Mouse (Mus musculus) kidney, adult 2 months (tissue): ENCODE results near the gene Nktr. TPM values are rescaled to one million over a fixed set of nuclear protein-coding genes. Genes with fewer than 3 reads are reported as not detected.
A peak's percentile ranks its signal among the peaks of the same experiment; 100 is the strongest.

Experiments
- DNase-seq: peaks from one replicate; pipeline ENCODE4 v3.0.0; 2021
- H3K27ac ChIP-seq: fragments of 200-500 bp; 2 replicates; pipeline ENCODE4 v1.5.1; 2012; ENCODE audit warnings: low read depth, low read length, control low read depth, inconsistent platforms; ENCODE audit not compliant: insufficient read depth
- H3K27me3 ChIP-seq: fragments of 200-500 bp; replicated peaks from 2 replicates; pipeline ENCODE4 v1.6.1; 2012; ENCODE audit warnings: mild to moderate bottlenecking, moderate library complexity, low read length, inconsistent platforms; ENCODE audit not compliant: control insufficient read depth, insufficient read depth
- H3K36me3 ChIP-seq: fragments of 200-500 bp; 2 replicates; pipeline ENCODE4 v1.6.1; 2012; ENCODE audit warnings: mild to moderate bottlenecking, moderate library complexity, low read length, inconsistent platforms; ENCODE audit not compliant: control insufficient read depth, insufficient read depth
- H3K4me1 ChIP-seq: fragments of 200-500 bp; 2 replicates; pipeline ENCODE4 v1.6.1; 2011; ENCODE audit warnings: low read length; ENCODE audit not compliant: control insufficient read depth, insufficient read depth
- H3K4me3 ChIP-seq: fragments of 200-500 bp; 2 replicates; pipeline ENCODE4 v1.5.1; 2011; ENCODE audit warnings: mild to moderate bottlenecking, low read depth, low read length, control low read depth; ENCODE audit not compliant: insufficient read depth
- CTCF ChIP-seq: fragments of 200-500 bp; conservative IDR thresholded peaks from 2 replicates; pipeline ENCODE4 v1.5.1; 2011; ENCODE audit warnings: low read depth, mild to moderate bottlenecking, control low read depth, low read length, moderate library complexity, mixed read lengths; ENCODE audit not compliant: insufficient read depth, insufficient read length
- POLR2A ChIP-seq: fragments of 200-500 bp; IDR thresholded peaks from one replicate; pipeline ENCODE4 v1.6.1; 2011; ENCODE audit warnings: low read depth, low read length, control low read depth
- WGBS: fragments of 180-500 bp; shearing (Covaris S2); methylation state at CpG from one replicate; pipeline ENCODE4 v1.1.7; 2018; 5-methylcytosine and 5-hydroxymethylcytosine counted together
- polyA plus RNA-seq: library from polyadenylated mRNA; depleted of rRNA; stranded (reverse); fragments of >200 nt; gene quantifications from 2 replicates; pipeline ENCODE4 v1.2.3, GENCODE M21; 2012

Nktr gene
- polyA plus RNA-seq, 1 experiment = 24.8 TPM

DNA sequence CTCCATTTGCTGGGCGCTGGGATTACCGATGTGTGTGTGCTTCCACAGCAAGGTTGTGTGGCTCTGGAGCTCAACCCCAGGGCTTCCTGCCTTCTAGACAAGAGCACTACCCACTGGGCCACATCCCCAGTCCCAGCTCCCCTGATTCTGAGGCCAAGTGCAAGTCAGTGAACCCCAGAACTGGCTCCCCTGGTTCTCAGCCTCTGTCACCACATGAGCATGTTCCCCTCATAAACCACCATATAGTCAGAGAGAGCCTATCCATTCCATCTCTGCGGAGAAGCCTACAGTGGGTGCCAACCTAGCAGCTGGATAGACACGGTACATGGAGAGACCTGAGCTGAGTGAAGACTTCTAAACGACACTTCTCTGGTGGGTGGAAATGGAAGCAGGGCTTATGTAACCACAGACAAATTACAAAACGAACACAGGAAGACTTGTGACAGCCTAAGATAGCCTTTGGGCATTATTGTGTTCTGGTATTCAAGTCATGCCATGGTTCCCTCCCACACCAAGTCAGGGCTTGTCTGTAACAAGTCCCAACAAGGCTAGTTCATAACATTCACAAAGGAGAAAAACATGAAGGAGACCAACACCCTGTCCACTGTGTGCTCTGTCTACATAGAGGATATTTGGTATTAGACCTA is 12.8 kb upstream of the Nktr start:
- peaks cover 11% of the 10 kb centered on the region; the same call in 1 of the 2 replicates for H3K4me1 ChIP-seq
- 81% methylated on average over 6 of the region's 6 CpGs for WGBS
- TF ChIP-seq CTCF = no peak
- TF ChIP-seq POLR2A = no peak
- H3K27ac ChIP-seq = no peak overlapping the region
- DNase-seq = no peak
- H3K36me3 ChIP-seq = no peaks in the 10 kb centered on the region
- no peaks in the 10 kb centered on the region for H3K27me3 ChIP-seq
- no peak overlapping the region for H3K4me3 ChIP-seq

- no peak overlapping the region for H3K4me3 ChIP-seq
- H3K27me3 ChIP-seq = no peaks in the 10 kb centered on the region
- peaks cover 2% of the 10 kb centered on the region for H3K36me3 ChIP-seq
- H3K27ac ChIP-seq = no peak overlapping the region
- 21% methylated on average over 6 of the region's 6 CpGs for WGBS
- no peak for TF ChIP-seq CTCF
- TF ChIP-seq POLR2A = no peak
- peaks cover 19% of the 10 kb centered on the region; the same call in 1 of the 2 replicates for H3K4me1 ChIP-seq
- no peak for DNase-seq
These were observed 11.2 kb upstream of the Nktr start for GRCm38 (mm10) chr9:121707801-121708200.

GRCm38 (mm10) chr9:121708506-121709486 is 10.2 kb upstream of the Nktr start:
- no peak overlapping the region for H3K4me3 ChIP-seq
- H3K27me3 ChIP-seq = no peaks in the 10 kb centered on the region
- WGBS = 49% methylated on average over 7 of the region's 7 CpGs
- no peak for TF ChIP-seq POLR2A
- TF ChIP-seq CTCF = no peak
- H3K36me3 ChIP-seq = peaks cover 2% of the 10 kb centered on the region
- DNase-seq = no peak
- H3K4me1 ChIP-seq = peaks cover 19% of the 10 kb centered on the region; the same call in 1 of the 2 replicates
- no peak overlapping the region for H3K27ac ChIP-seq

DNA sequence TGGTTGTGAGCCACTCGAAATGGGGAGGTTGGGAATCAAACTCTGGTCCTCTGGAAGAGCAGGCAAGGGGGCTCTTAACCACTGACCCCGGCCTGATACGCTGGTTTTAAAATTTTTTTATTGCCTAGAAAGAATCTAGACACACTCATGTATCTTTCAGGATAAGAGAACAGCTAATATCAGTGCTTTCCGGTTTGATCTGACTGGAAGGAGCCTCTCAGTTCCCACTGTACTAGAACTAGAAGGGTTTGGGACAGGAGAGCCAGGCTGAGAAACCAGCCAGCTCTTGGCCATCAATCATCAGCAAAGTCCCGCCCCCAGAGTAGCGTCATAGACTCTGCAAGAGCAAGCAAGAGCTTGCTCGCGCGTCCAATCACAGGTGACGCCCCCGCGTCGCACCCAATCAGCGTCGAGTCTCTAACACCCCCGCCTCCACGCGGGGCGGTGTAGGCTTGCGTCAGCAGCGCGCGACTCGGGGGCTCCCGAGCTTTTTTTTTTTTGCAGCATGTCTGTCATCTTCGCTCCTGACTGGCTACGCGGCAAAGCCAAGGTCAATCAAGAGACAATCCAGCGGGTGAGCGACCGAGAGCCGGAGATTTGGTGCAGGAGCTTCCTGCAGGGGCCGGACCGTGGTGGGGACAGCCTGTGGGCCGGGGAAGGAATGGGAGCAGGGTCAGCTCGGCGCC is 8.9 kb upstream of the Nktr start, which contains the start of gene Ss18l2:
Ss18l2 (plus strand) TSS at position 432 of the 686 bp plus-strand sequence.
- Histone ChIP-seq H3K27me3 (no peaks in the 10 kb centered on the region), H3K4me1 (peaks cover 15% of the 10 kb centered on the region; the same call in 1 of the 2 replicates), H3K36me3 (peaks cover 2% of the 10 kb centered on the region), H3K27ac (peak within 1 kb of the TSS; percentile 85), H3K4me3 (peak within 1 kb of the TSS; percentile 93)
- 5% methylated on average over 37 of the region's 37 CpGs for WGBS
- TF ChIP-seq POLR2A = no peak
- TF ChIP-seq CTCF = no peak
- peak; percentile 99 for DNase-seq

DNA sequence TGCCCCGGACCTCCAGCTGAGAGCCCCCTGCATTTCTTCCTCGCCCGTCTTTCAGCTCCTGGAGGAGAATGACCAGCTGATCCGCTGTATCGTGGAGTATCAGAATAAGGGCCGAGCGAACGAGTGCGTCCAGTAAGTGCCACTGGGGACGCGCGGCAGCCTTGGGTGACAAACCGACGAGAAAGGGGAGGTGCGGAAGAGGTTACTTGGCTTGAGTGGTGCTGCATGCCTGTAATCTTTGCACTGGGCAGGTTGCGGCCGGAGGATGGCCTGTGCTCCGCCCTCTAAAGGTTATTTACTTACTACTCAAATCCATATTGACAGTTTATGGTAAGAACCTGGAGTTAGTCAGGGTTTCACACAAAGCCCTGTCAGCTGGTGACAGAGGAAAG is 8.4 kb upstream of the Nktr start:
- peaks cover 2% of the 10 kb centered on the region for H3K36me3 ChIP-seq
- H3K27me3 ChIP-seq = no peaks in the 10 kb centered on the region
- WGBS = under 1% methylated on average over 18 of the region's 18 CpGs
- H3K27ac ChIP-seq = peak overlapping the region; percentile 85
- H3K4me1 ChIP-seq = peaks cover 12% of the 10 kb centered on the region; the same call in 1 of the 2 replicates
- no peak for TF ChIP-seq CTCF
- TF ChIP-seq POLR2A = no peak
- peak overlapping the region; percentile 93 for H3K4me3 ChIP-seq
- DNase-seq = peak; percentile 69

DNA sequence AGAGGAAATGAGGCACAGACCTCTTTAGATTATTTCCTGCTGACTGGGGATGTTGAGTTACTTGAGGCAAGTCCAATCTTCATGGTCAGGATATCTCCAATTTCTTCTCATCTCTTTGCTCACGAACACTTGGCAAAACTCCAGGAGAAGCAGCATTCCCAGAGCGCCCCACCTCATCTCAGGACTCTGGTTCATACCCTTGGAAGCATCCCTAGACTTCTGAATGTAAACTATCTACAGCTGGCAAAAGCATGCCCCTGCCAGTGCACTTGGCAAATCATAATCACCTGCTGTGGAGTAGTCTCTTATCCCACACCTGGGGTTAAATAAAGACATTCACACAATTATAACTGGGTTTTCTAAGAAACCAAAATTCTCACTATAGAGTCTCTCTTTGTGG is 1.9 kb upstream of the Nktr start:
- Histone ChIP-seq H3K4me1 (peaks cover 7% of the 10 kb centered on the region; the same call in 1 of the 2 replicates), H3K27me3 (no peaks in the 10 kb centered on the region), H3K27ac (no peak overlapping the region), H3K4me3 (no peak overlapping the region), H3K36me3 (peaks cover 2% of the 10 kb centered on the region)
- TF ChIP-seq CTCF = no peak
- no peak for TF ChIP-seq POLR2A
- no peak for DNase-seq
- WGBS = 72% methylated on average over 2 of the region's 2 CpGs

DNA sequence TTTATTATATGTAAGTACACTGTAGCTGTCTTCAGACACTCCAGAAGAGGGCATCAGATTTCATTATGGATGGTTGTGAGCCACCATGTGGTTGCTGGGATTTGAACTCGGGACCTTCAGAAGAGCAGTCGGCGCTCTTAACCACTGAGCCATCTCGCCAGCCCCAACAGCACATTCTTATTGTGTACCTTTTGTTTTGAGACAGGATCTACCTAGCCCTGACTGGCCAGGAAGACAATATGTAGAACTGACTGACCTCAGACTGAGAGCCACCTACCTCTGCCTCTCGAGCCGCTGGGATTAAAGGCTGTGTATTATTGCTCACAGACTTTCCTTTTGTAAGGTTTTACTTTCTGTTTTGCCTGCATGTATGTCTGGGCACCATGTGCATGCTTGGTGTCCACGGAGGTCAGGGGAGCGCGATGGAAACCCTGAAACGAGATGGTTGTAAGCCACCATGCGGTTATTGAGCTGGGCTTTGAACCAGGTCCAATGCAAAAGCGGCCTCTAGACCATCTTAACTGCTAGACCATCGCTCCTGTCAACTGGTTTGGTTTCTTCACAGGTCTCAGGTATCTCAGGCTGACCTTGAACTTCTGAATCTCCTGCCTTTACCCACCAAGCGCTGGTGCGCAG is 781 bp upstream of the Nktr start:
- no peak for DNase-seq
- Histone ChIP-seq H3K27ac (peak overlapping the region; percentile 76), H3K27me3 (no peaks in the 10 kb centered on the region), H3K4me3 (peak overlapping the region; percentile 55), H3K4me1 (0 out of 2 replicates have a peak, but pooled peaks cover 5% of the 10 kb centered on the region), H3K36me3 (no peaks in the 10 kb centered on the region)
- TF ChIP-seq CTCF (no peak), POLR2A (no peak)
- 69% methylated on average over 15 of the region's 15 CpGs for WGBS
